Mouse (Mus musculus): ENCODE results near the gene Fndc3b.

Gene Fndc3b

DNA sequence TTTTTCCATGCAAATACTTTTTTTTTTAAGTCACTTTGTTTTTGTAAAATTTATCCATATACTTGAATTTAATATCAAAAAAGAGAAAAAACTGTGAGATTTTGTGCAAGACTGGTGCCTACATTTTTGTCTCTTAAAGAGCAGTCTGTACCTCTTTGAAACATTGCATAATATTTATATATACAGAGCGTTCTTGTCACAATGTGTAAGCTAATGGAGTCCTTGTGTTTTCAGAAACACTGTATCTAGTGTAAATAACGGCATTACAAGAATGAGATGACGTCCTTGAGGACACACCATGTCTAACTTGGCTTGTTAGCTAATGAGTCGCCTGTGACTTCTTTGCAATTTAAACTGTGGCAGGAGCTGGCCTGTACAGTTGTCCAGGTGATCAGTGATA, 333.2 kb downstream of the Fndc3b start:
- no peak for DNase-seq

DNA sequence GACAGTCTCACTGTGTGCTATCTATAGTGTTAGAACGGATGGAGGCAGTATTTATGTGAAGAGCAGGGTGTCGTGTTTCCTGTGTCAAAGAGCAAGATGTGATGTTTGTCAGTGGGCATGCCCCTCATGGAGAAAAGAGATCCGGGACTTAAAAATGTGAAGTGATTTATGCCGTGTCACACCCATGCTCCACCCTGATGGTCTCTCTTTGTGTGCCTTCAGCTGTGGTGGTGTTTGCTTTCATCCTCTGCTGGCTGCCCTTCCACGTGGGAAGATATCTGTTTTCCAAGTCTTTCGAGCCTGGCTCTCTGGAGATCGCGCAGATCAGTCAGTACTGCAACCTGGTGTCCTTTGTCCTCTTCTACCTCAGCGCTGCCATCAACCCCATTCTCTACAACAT, 336.7 kb downstream of the Fndc3b start:
- no peak for DNase-seq

DNA sequence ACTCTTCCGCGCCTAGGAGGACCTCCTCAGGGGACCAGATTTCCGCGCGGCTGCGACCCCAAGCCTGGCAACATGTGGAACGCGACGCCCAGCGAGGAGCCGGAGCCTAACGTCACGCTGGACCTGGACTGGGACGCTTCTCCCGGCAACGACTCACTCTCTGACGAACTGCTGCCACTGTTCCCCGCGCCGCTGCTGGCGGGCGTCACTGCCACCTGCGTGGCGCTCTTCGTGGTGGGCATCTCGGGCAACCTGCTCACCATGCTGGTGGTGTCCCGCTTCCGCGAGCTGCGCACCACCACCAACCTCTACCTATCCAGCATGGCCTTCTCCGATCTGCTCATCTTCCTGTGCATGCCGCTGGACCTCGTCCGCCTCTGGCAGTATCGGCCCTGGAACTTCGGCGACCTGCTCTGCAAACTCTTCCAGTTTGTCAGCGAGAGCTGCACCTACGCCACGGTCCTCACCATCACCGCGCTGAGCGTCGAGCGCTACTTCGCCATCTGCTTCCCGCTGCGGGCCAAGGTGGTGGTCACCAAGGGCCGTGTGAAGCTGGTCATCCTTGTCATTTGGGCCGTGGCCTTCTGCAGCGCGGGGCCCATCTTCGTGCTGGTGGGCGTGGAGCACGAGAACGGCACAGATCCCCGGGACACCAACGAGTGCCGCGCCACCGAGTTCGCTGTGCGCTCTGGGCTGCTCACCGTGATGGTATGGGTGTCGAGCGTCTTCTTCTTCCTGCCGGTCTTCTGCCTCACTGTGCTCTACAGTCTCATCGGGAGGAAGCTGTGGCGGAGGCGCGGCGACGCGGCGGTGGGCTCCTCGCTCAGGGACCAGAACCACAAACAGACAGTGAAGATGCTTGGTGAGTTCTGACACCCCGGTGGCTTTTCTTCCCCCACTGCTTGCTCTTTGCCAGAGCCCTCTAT, 339.1 kb downstream of the Fndc3b start:
- peak; percentile 19 for DNase-seq

- peak; percentile 10 for DNase-seq
Measured at GRCm38 (mm10) chr3:27371276-27371621, 339.9 kb downstream of the Fndc3b start, which contains the start of gene Ghsr. Gene Ghsr, plus strand, starts transcription at chr3:27371351.

DNA sequence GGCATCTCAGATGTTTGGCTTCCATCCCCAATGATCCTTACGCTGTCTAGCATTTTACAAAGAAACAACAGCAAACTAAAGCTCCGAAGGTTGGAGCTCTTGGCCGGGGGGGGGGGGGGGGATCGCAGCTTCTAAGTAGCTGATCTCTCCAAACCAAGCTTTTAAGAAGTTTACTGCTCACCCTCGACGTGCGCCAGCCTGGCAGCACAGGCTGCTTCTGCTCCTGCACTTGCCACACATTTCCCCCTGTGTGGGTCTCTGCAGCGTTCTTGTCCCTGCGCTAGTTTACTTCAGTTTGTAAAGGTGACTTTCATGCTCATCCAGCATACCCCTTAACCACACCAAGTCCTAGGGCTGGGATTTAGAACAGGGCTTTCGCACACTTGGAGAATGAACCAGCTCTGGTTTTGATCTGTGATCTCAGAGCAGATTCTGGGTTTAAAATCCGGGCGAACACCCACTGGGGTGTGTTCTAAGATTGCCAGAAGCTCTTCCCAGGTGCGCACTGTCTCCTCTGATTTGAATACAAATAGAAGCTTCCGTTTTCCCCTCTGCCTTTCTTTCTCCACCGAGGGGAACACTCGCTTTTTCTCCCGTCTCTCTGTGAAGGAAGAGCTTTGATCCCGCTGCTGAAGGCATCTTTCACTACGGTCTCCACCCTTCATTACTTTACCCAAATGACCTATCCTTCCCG, 340.4 kb downstream of the Fndc3b start:
- no peak for DNase-seq

GRCm38 (mm10) chr3:27370125-27370524, 341.0 kb downstream of the Fndc3b start:
- DNase-seq: peak; percentile 22
